Mouse (Mus musculus): Measurements from ENCODE around the gene Ccdc87. TPM values are rescaled to one million over a fixed set of nuclear protein-coding genes. Genes with fewer than 3 reads are reported as not detected.
"Not testable (repeated sequence)": the region's sequence is repeated elsewhere in the genome, so short reads cannot be mapped to it uniquely, and the experiment has no call there.

The Ccdc87 gene
- total RNA-seq, 2 experiments from 2014 or later, result not detected

DNA sequence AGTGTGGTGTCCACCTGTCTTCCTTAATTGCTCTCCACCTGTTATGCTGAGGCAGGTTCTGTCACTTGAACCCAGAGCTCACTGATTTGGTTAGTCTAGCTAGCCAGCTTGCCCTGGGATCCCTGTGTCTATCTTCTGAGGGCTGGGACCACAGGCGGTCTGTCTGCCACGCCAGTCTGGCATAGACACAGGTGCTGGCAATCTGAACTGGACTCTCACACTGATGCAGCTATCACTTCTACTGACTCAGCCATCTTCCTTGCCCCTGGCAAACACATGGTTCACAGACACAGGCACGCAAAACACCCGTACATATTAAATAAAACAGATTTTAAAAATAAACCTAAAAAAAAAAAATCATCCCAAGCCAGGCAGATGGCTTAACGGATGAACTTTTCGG lies 2.1 kb upstream of the Ccdc87 start:
- no peak for ATAC-seq (ENCODE audit: poor library complexity, severe bottlenecking)

DNA sequence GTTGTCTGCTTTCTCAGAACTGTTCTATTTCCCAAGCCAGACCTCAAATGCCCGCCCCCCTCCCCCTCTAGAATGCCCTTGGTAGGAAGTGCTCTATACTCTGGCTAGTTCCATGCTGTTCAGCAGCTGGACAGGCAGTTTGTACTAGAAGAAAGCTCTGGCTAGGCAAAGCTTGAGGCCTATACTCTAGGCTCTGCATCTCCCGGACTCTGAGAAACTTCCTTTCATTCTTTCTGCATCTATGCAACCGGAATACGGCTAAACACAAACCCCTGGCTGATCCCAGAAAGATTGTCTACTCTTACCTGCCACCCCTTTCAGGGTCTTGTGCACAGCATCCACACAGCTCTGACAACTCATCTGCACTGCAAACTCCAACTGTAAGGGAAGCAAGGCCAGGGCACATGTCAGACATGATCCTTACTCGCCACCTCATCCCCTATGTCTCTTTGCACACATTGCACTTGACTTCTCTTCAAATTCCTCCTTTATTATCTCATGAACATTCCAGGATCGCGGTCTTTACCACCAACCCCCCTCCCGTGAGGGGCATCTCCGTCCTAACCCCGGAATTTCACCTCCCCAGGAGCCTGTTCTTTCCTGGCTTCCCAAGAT lies 533 bp upstream of the Ccdc87 start:
- no peak for ATAC-seq (ENCODE audit: poor library complexity, severe bottlenecking)

- ATAC-seq (ENCODE audit: poor library complexity, severe bottlenecking), result no peak
These were observed 1.7 kb downstream of the Ccdc87 start for GRCm38 (mm10) chr19:4840848-4841247.

- ATAC-seq (ENCODE audit: poor library complexity, severe bottlenecking), result no peak
These were observed 3.4 kb downstream of the Ccdc87 start for GRCm38 (mm10) chr19:4842611-4843010.

- no peak for ATAC-seq (ENCODE audit: poor library complexity, severe bottlenecking)
These were observed 6.7 kb downstream of the Ccdc87 start for GRCm38 (mm10) chr19:4845846-4846245.

GRCm38 (mm10) chr19:4847490-4847889 lies 8.3 kb downstream of the Ccdc87 start:
- no peak for ATAC-seq (ENCODE audit: poor library complexity, severe bottlenecking)

DNA sequence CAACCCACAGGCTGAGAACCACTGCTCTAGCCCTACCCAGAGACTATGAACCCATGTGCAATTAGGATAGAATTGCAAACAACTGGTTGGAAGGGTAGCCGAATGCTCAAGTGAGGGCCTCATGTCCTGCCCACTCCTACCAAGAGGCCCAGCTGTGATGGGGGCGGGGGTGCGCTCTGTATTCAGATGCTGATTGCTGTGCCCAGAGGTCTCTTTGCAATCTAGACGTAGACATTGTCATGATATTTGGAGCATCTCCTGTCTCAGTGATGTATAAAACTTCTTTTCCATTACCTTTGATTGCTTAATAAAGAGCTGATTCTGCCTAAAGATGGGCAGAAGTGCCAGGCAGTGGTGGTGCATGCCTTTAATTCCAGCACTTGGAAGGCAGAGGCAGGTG lies 10.6 kb downstream of the Ccdc87 start:
- ATAC-seq (ENCODE audit: poor library complexity, severe bottlenecking), result no peak

DNA sequence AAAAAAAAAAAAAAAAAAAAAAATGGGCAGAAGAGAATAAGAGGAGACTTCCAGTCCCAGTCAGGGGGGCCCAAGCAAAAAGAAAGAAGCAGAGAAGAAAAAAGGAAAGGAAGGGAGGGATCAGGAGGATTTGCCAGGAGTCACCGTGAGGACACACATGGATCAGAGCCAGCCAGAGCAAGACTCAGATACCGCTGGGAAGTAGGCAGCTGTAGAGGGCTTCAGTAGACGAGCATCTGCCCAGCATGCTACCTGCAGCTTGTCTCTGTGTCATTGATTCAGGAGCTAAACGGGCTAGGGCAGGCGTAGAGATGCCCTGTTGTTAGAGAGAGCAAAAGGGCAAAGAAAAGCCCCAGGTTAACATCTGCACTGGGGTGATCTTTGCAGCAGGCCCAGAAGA lies 11.1 kb downstream of the Ccdc87 start:
- no peak for ATAC-seq (ENCODE audit: poor library complexity, severe bottlenecking)

DNA sequence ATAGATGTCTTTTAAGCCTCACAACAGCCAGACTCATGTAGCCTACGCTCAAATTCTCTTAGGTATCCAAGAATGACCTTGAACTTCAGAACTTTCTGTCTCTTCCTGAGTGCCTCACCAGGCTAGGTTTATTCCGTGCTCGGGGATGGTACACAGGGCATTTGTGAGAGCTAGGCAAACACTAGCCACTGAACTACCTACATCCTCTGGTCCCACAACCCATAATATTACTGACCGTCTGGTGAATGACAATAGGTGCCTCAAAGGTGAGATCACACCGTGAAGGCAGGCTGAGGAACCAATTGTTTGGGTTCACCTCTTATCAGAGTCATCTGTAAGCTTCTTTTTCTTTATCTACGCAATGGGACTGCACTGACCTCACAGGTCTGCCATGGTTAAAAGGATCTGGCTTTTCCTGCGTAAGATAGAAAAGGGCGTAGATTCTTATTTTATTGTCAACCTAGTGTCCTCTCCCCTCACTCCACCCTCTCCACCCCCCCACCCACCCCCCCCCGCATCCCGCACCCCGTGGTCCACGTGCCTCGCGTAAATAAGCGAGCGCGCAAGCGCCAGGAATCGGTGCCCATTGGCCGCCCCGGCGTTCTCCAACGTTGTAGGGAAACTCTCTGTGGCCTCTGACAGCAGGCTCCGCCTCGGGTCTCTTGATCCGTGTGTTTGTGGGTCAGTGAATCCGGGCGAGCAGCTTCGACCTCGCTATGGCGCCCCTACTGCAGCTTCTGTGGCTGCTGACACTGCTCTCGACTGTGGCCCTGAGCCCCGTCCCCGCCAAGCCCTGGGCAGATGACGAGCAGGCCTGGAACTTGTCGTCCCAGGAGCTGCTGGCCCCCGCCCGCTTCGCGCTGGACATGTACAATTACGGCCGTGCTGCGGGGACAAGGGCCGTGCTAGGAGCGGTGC lies 15.6 kb downstream of the Ccdc87 start, which contains the start of gene Ctsf:
Gene Ctsf (plus strand): TSS at position 579 of the 918 bp plus-strand sequence.
- ATAC-seq (ENCODE audit: poor library complexity, severe bottlenecking), result no peak

DNA sequence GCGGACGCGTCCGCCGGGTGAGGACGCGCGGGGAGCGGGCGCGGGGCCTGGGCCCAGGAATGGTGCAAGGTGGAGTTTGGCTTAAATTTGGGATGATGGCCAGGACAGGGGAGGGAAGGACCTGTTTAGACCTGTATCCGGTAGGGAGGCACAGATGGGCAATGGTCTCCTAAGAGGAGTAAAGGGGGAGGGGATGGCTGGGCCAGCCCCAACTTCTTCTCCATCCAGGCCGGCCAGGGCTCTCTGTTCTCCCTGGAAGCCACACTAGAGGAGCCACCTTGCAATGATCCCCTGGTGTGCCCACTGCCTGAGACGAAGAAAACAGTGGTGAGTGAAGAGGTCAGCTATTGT lies 16.3 kb downstream of the Ccdc87 start:
- no peak for ATAC-seq (ENCODE audit: poor library complexity, severe bottlenecking)

DNA sequence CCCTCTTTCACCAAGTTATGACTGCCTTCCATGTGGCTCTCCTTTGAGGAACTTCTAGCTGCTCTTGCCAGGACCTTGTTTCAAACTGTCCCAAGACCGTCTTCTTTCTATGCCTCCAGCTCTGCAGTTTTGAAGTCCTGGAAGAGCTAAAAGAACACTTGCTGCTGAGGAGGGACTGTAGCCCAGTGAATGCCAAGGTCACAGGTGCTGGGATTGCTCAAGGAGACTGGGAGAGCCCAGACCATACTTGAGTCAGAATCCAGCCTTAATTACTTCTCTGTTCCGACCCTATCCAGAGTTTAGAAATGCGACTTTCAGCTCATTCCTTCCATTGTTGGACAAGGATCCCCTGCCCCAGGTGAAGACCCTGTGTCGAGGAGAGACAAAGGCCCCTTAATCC lies 16.8 kb downstream of the Ccdc87 start:
- ATAC-seq (ENCODE audit: poor library complexity, severe bottlenecking), result no peak

GRCm38 (mm10) chr19:4859081-4859480 lies 19.9 kb downstream of the Ccdc87 start:
- ATAC-seq (ENCODE audit: poor library complexity, severe bottlenecking), result 0 out of 2 replicates have a peak, but pooled peaks have one; percentile 33

GRCm38 (mm10) chr19:4863048-4863447 lies 23.9 kb downstream of the Ccdc87 start:
- no peak for ATAC-seq (ENCODE audit: poor library complexity, severe bottlenecking)

DNA sequence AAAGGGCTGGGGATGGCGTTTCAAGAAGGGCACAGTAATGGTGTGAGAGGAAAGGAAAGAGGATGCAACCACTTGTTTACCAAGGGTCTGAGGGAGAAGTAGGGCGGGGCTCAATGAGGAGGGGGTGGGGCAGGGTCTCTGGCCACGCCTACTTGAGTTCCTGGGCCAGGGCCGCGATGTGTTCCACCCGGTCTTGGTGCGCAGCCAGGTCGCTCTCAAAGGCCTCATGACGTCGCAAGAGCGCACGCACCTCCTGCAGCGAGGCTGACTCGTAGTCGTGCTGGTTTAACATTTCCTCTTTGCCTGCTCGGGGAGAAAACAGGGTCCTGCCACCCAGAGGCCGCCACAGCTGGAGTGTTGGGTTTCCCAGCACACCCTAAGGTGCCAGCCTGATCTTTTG lies 26.0 kb downstream of the Ccdc87 start:
- ATAC-seq (ENCODE audit: poor library complexity, severe bottlenecking), result no peak

DNA sequence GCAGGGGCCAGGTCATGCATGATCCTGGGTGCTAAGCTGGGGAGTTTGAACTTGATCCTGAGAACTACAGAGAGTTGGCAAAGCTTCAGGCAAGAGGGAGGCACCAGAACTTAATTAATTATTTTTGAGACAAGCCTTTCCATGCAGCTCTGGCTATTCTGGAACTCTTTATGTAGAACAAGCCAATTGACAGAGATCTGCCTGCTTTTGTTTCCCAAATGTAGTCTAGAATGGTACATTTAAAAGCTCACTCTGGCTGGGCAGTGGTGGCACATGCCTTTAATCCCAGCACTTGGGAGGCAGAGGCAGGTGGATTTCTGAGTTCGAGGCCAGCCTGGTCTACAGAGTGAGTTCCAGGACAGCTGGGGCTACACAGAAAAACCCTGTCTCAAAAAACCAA lies 35.4 kb downstream of the Ccdc87 start:
- not testable (repeated sequence) for ATAC-seq (ENCODE audit: poor library complexity, severe bottlenecking)

GRCm38 (mm10) chr19:4876241-4876640 lies 37.1 kb downstream of the Ccdc87 start:
- ATAC-seq (ENCODE audit: poor library complexity, severe bottlenecking), result no peak

DNA sequence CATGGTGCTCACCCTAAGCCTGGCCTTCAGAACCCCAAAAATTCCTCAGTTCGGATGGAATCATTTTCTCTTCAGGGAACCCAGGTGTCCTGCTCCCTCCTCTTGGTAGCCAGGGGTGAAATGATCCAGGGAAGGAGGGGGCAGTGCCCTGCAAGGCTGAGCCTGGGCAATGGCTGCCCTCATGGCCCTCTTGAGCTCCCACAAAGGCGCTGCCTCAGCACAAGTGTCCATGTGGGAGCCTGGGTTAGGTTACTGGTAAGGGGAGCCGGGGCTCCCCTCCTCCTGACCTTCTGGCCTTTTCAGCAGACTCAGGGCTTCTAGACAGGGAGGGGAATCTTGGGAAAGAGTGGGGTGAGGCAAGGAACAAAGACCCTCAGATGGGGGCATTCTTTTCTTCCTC lies 37.6 kb downstream of the Ccdc87 start:
- no peak for ATAC-seq (ENCODE audit: poor library complexity, severe bottlenecking)

GRCm38 (mm10) chr19:4877785-4878184 lies 38.6 kb downstream of the Ccdc87 start, which contains the start of gene Actn3:
Gene Actn3 (minus strand): TSS chr19:4877909.
- ATAC-seq (ENCODE audit: poor library complexity, severe bottlenecking), result no peak

- ATAC-seq (ENCODE audit: poor library complexity, severe bottlenecking), result peak; percentile 100
These were observed 39.5 kb downstream of the Ccdc87 start, which contains the start of gene Zdhhc24 for GRCm38 (mm10) chr19:4878405-4879323. Gene Zdhhc24 (plus strand): TSS chr19:4878668.

- no peak for ATAC-seq (ENCODE audit: poor library complexity, severe bottlenecking)
These were observed 40.1 kb downstream of the Ccdc87 start for GRCm38 (mm10) chr19:4879324-4879703.

DNA sequence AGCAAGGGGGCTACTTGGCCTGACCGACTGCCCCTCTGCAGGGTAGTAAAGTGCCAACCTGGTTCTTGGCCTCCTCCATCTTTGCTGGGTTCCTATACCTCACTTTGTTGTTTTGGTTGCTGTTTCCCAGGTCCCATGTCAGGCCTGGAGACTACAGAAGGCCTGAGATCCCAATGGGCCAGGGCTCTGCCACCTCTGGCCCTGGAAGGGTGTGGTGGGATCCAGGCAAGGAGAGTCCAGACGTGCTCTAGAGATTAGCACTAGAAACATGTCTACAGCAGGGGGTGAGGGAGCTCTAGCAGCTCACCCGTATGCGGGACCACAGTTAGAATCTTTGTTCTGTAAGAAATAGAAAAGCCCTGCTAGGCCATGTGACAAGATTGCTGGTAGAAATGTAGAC lies 44.8 kb downstream of the Ccdc87 start:
- no peak for ATAC-seq (ENCODE audit: poor library complexity, severe bottlenecking)

Measured in megakaryocyte, adult 5-6 weeks (primary cell).